Mouse (Mus musculus) CH12.LX (cell line): ENCODE data around the gene AC131692.1. TPM values are rescaled to one million over a fixed set of nuclear protein-coding genes. Genes with fewer than 3 reads are reported as not detected.

Experiments
- DNase-seq: peaks from one replicate; pipeline ENCODE4 v3.0.0-alpha.2; 2013; ENCODE audit errors: extremely low read depth
- H3K27ac ChIP-seq: 2 replicates; pipeline ENCODE4 v1.5.1; 2012; ENCODE audit warnings: low read depth, mild to moderate bottlenecking, control low read depth, moderate library complexity; ENCODE audit not compliant: insufficient read depth
- H3K27me3 ChIP-seq: replicated peaks from 2 replicates; pipeline ENCODE3; 2012; ENCODE audit warnings: inconsistent platforms
- H3K36me3 ChIP-seq, 2 experiments: replicated peaks in 1 of 2; 2 replicates each; pipeline versions ENCODE3 to v1.6.1; 2012; ENCODE audit warnings: inconsistent platforms in 1 of 2, low read length in 1 of 2, mild to moderate bottlenecking in 1 of 2, mixed read lengths in 1 of 2, moderate library complexity in 1 of 2; ENCODE audit not compliant: control insufficient read depth in 1 of 2, insufficient read depth in 1 of 2
- H3K4me1 ChIP-seq, 2 experiments: 2 replicates each; pipeline ENCODE4 v1.6.1; 2012; ENCODE audit warnings: inconsistent platforms in 1 of 2, moderate library complexity in 1 of 2; ENCODE audit not compliant: insufficient read depth in 2 of 2, control insufficient read depth in 1 of 2
- H3K4me2 ChIP-seq: 2 replicates; pipeline ENCODE4 v1.6.1; 2012; ENCODE audit warnings: low read depth, mild to moderate bottlenecking, control low read depth; ENCODE audit not compliant: poor library complexity, insufficient read depth, severe bottlenecking
- H3K4me3 ChIP-seq, 3 experiments: fragments of 150-350 bp in 1 of 3; sonication (generic) in 1 of 3; replicated peaks in 1 of 3; 2 replicates each; pipeline versions ENCODE3 to v1.5.1; 2011 to 2012; ENCODE audit warnings: low read depth in 2 of 3, low read length in 2 of 3, mild to moderate bottlenecking in 2 of 3, moderate library complexity in 2 of 3, control low read depth in 1 of 3, improper control_type of control experiment in 1 of 3, inconsistent platforms in 1 of 3, mixed read lengths in 1 of 3; ENCODE audit not compliant: poor library complexity in 1 of 3
- H3K79me2 ChIP-seq: replicated peaks from 2 replicates; pipeline ENCODE4 v1.6.1; 2012; ENCODE audit warnings: mild to moderate bottlenecking, moderate library complexity; ENCODE audit not compliant: control insufficient read depth, poor library complexity, insufficient read depth, severe bottlenecking; ENCODE audit errors: extremely low read depth
- H3K9ac ChIP-seq: 2 replicates; pipeline ENCODE4 v1.6.1; 2012; ENCODE audit warnings: low read depth, mild to moderate bottlenecking, control low read depth, moderate library complexity; ENCODE audit not compliant: insufficient read depth
- H3K9me3 ChIP-seq: replicated peaks from 2 replicates; pipeline ENCODE3; 2012; ENCODE audit warnings: low read length, inconsistent platforms, mixed read lengths
- CHD1 ChIP-seq: IDR thresholded peaks from 2 replicates; pipeline ENCODE4 v1.6.1; 2012; ENCODE audit warnings: low read depth, low read length, improper control_type of control experiment, inconsistent platforms
- CHD2 ChIP-seq: IDR thresholded peaks from 2 replicates; pipeline ENCODE4 v1.6.1; 2011; ENCODE audit warnings: low read length, improper control_type of control experiment
- CTCF ChIP-seq, 2 experiments: IDR thresholded peaks in 1 of 2; conservative IDR thresholded peaks in 1 of 2; 2 replicates each; pipeline ENCODE4 v1.5.1; 2011 to 2012; ENCODE audit warnings: low read depth in 2 of 2, low read length in 2 of 2, improper control_type of control experiment in 1 of 2, inconsistent platforms in 1 of 2, mild to moderate bottlenecking in 1 of 2, moderate library complexity in 1 of 2
- EP300 ChIP-seq: IDR thresholded peaks from 2 replicates; pipeline ENCODE4 v1.6.1; 2011; ENCODE audit warnings: low read length, improper control_type of control experiment
- JUN ChIP-seq: IDR thresholded peaks from 2 replicates; pipeline ENCODE4 v1.6.1; 2011; ENCODE audit warnings: low read depth, mild to moderate bottlenecking, low read length, improper control_type of control experiment, moderate library complexity; ENCODE audit not compliant: insufficient read depth
- JUND ChIP-seq: conservative IDR thresholded peaks from 2 replicates; pipeline ENCODE4 v1.6.1; 2011; ENCODE audit warnings: low read depth, low read length, improper control_type of control experiment
- KAT2A ChIP-seq: IDR thresholded peaks from 2 replicates; pipeline ENCODE4 v1.6.1; 2012; ENCODE audit warnings: low read length, improper control_type of control experiment, inconsistent platforms; ENCODE audit not compliant: insufficient replicate concordance
- NELFE ChIP-seq: IDR thresholded peaks from 2 replicates; pipeline ENCODE4 v1.6.1; 2011; ENCODE audit warnings: low read depth, low read length, improper control_type of control experiment
- NRF1 ChIP-seq: IDR thresholded peaks from 2 replicates; pipeline ENCODE4 v1.6.1; 2014; ENCODE audit warnings: low read depth, mild to moderate bottlenecking, inconsistent platforms, low read length, improper control_type of control experiment, moderate library complexity
- PAX5 ChIP-seq: IDR thresholded peaks from 2 replicates; pipeline ENCODE4 v1.6.1; 2012; ENCODE audit warnings: low read length, inconsistent platforms, mixed read lengths
- POLR2A ChIP-seq: IDR thresholded peaks from 2 replicates; pipeline ENCODE4 v1.6.1; 2011; ENCODE audit warnings: low read depth, mild to moderate bottlenecking, improper control_type of control experiment, low read length
- RAD21 ChIP-seq: IDR thresholded peaks from 2 replicates; pipeline ENCODE4 v1.6.1; 2011; ENCODE audit warnings: low read depth, mild to moderate bottlenecking, low read length, improper control_type of control experiment, moderate library complexity
- SMC3 ChIP-seq: IDR thresholded peaks from 2 replicates; pipeline ENCODE4 v1.6.1; 2011; ENCODE audit warnings: low read depth, low read length, improper control_type of control experiment
- TBP ChIP-seq: conservative IDR thresholded peaks from 2 replicates; pipeline ENCODE4 v1.6.1; 2011; ENCODE audit warnings: low read depth, low read length, improper control_type of control experiment
- USF1 ChIP-seq: IDR thresholded peaks from 2 replicates; pipeline ENCODE4 v1.6.1; 2014; ENCODE audit warnings: low read depth, mild to moderate bottlenecking, inconsistent platforms, low read length, improper control_type of control experiment
- ZC3H11A ChIP-seq: IDR thresholded peaks from 2 replicates; pipeline ENCODE4 v1.6.1; 2012; ENCODE audit warnings: low read depth, mild to moderate bottlenecking, inconsistent platforms, low read length, improper control_type of control experiment
- ZMIZ1 ChIP-seq: IDR thresholded peaks from 2 replicates; pipeline ENCODE4 v1.6.1; 2012; ENCODE audit warnings: low read depth, mild to moderate bottlenecking, inconsistent platforms, low read length, improper control_type of control experiment
- ZNF384 ChIP-seq: IDR thresholded peaks from 2 replicates; pipeline ENCODE4 v1.6.1; 2012; ENCODE audit warnings: low read depth, low read length, improper control_type of control experiment, inconsistent platforms
- dilution Hi-C: fragments of 300-500 bp; cut with MboI; formaldehyde crosslinking; loops from 2 replicates; pipeline ENCODE4 v1.14.3; 2020; ENCODE audit warnings: low sequenced_read_pairs; ENCODE audit not compliant: extremely low pct_unique_long_range_greater_than_20kb, extremely low pct_ligation_motif_present
- in situ Hi-C: fragments of 300-500 bp; cut with MboI; formaldehyde crosslinking; loops from 3 replicates; pipeline ENCODE4 v1.14.3; 2019; ENCODE audit warnings: low sequenced_read_pairs, low pct_ligation_motif_present, low pct_unique_long_range_greater_than_20kb, mixed read lengths
- polyA plus RNA-seq: library from polyadenylated mRNA; unstranded; fragments of >175 nt; gene quantifications from 2 replicates; pipeline ENCODE4 v1.2.1, GENCODE M21; 2012; ENCODE audit warnings: low read depth; ENCODE audit not compliant: insufficient read length
- total RNA-seq, 2 experiments: library from RNA; depleted of rRNA; stranded (reverse); fragments of 300-350 nt in 1 of 2; fragments of >200 nt in 1 of 2; gene quantifications; 2 replicates each; pipeline ENCODE4 v1.2.3; 2012 to 2014

The AC131692.1 gene
- total and polyA plus RNA-seq, 3 experiments, result 0.74 to 4.7 (median 0.81) TPM

- TF ChIP-seq POLR2A (peak; percentile 67), ZMIZ1 (peak; percentile 29; the same call in 1 of the 2 replicates)
Measured at GRCm38 (mm10) chr19:6067724-6068415, 26.3 kb upstream of the AC131692.1 start, which contains the start of gene Tm7sf2 (continued).

GRCm38 (mm10) chr19:6068951-6069350 lies 25.3 kb upstream of the AC131692.1 start:
- dilution Hi-C loops, result no loop called here
- H3K4me3 ChIP-seq, result no peak overlapping the region
- no peak for DNase-seq
- peaks cover 8 to 25% of the 10 kb centered on the region in 2 experiments for H3K4me1 ChIP-seq
- no peak overlapping the region for H3K9ac ChIP-seq
- 0 out of 2 replicates have a peak, but pooled peaks cover 3% of the 10 kb centered on the region for H3K79me2 ChIP-seq
- TF ChIP-seq NRF1 (no peak), CTCF (conservative IDR thresholded peaks at IDR 0.05 in 1 of 2, IDR thresholded peaks at IDR 0.05 in 1 of 2; ENCODE audit: low read depth in 2 of 2, low read length in 2 of 2) (peak in 1 of 2 experiments; percentile 29; a peak in 2 of 4 replicates)
- H3K9me3 ChIP-seq, result no peaks in the 10 kb centered on the region
- in situ Hi-C loops, result loop anchor here (10.0 kb wide), 1 partner anchor 104 kb away; the partner anchor contains the start of gene Pola2
- H3K27me3 ChIP-seq, result no peaks in the 10 kb centered on the region
- peaks cover 44 to 58% of the 10 kb centered on the region in 2 experiments for H3K36me3 ChIP-seq
- no peak overlapping the region for H3K4me2 ChIP-seq
- H3K27ac ChIP-seq, result no peak overlapping the region

GRCm38 (mm10) chr19:6069851-6070250 lies 24.4 kb upstream of the AC131692.1 start:
- peaks cover 47 to 65% of the 10 kb centered on the region in 2 experiments for H3K36me3 ChIP-seq

GRCm38 (mm10) chr19:6070571-6071250 lies 23.5 kb upstream of the AC131692.1 start:
- Histone ChIP-seq H3K4me1 (peaks cover 8 to 33% of the 10 kb centered on the region in 2 experiments), H3K27ac (no peak overlapping the region), H3K9me3 (no peaks in the 10 kb centered on the region), H3K27me3 (no peaks in the 10 kb centered on the region), H3K9ac (no peak overlapping the region), H3K4me2 (no peak overlapping the region), H3K36me3 (peaks cover 48 to 73% of the 10 kb centered on the region in 2 experiments), H3K4me3 (no peak overlapping the region), H3K79me2 (peaks cover 11% of the 10 kb centered on the region)
- DNase-seq, result no peak
- no peak for TF ChIP-seq EP300
- TF ChIP-seq JUND, result no peak
- no peak for TF ChIP-seq CHD2
- no peak for TF ChIP-seq USF1
- TF ChIP-seq ZNF384, result no peak
- no peak for TF ChIP-seq NELFE
- TF ChIP-seq TBP, result no peak
- TF ChIP-seq CHD1, result no peak
- dilution Hi-C loops (no loop called here), in situ Hi-C loops (no loop called here)

More at GRCm38 (mm10) chr19:6069851-6070250, 24.4 kb upstream of the AC131692.1 start:
- dilution Hi-C loops, result no loop called here
- no peaks in the 10 kb centered on the region for H3K9me3 ChIP-seq
- H3K4me1 ChIP-seq, result peaks cover 8 to 25% of the 10 kb centered on the region in 2 experiments
- H3K4me3 ChIP-seq, result no peak overlapping the region
- TF ChIP-seq JUN (no peak), SMC3 (no peak), KAT2A (no peak), PAX5 (no peak), CTCF (conservative IDR thresholded peaks at IDR 0.05 in 1 of 2, IDR thresholded peaks at IDR 0.05 in 1 of 2; ENCODE audit: low read depth in 2 of 2, low read length in 2 of 2) (no peak), NELFE (no peak), RAD21 (no peak), ZC3H11A (no peak), CHD1 (no peak)
- no peak for DNase-seq
- H3K4me2 ChIP-seq, result no peak overlapping the region
- H3K79me2 ChIP-seq, result 0 out of 2 replicates have a peak, but pooled peaks cover 5% of the 10 kb centered on the region
- in situ Hi-C loops, result loop anchor here (10.0 kb wide), 1 partner anchor 105 kb away; the partner anchor contains the start of gene Pola2
- H3K27ac ChIP-seq, result no peak overlapping the region
- H3K27me3 ChIP-seq, result no peaks in the 10 kb centered on the region
- H3K9ac ChIP-seq, result no peak overlapping the region
